Mouse (Mus musculus) kidney, adult 11 months (tissue): Measurements from ENCODE around the gene Hoxd11.

Experiments used
- DNase-seq: peaks from one replicate; pipeline ENCODE4 v3.0.0; 2022

The Hoxd11 gene

DNA sequence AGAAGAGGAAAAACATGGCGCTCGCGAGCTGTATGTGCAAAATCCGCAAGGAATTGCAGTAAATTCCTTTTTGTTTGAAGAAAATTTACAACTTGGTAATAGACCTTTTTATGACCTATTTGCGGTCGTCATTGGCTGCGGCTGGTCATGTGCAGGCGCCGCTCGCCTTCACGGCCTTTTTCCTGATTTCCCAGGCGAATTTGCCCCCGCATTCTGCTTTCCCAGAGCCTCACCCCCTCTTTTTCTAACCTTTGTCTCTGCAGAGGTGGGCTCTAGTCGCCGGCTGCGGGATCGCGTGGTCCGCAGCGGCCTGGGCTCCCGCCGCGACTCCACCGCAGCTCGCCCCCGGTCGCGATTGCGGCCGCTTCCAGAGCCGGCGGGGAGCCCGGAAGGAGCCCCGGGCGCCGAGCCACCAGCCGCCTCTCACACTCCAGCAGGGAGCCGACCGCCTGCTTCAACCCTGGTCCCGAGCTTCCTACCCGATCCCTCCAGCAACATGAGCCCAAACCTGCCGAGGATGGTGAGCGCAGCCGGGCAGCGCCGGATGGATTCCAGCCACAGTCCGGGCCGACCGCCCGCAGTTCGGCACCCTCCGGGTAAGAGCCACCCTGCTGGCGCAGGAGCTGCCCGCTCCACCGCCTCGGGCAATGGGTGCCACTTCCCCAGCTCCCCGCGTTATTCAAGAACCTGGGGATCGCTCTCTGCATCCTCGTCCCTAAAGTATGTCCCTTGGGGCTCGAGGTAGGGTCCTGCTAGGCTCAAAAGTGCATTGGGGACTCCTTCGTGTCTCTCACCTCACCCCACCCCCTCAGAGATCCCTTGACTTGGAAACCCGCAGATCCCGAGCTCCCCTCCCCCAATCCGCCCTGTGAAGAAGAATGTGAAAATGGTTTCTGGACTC is 32.6 kb downstream of the Hoxd11 start, which contains the start of the genes Hoxd3 and Hoxd4:
Gene Hoxd3, plus strand, starts transcription at position 207 of the 901 bp plus-strand sequence.
Gene Hoxd4, plus strand, starts transcription at position 209 of the 901 bp plus-strand sequence.
- DNase-seq = peak; percentile 76

GRCm38 (mm10) chr2:74713239-74714150 is 34.1 kb downstream of the Hoxd11 start:
- no peak for DNase-seq

DNA sequence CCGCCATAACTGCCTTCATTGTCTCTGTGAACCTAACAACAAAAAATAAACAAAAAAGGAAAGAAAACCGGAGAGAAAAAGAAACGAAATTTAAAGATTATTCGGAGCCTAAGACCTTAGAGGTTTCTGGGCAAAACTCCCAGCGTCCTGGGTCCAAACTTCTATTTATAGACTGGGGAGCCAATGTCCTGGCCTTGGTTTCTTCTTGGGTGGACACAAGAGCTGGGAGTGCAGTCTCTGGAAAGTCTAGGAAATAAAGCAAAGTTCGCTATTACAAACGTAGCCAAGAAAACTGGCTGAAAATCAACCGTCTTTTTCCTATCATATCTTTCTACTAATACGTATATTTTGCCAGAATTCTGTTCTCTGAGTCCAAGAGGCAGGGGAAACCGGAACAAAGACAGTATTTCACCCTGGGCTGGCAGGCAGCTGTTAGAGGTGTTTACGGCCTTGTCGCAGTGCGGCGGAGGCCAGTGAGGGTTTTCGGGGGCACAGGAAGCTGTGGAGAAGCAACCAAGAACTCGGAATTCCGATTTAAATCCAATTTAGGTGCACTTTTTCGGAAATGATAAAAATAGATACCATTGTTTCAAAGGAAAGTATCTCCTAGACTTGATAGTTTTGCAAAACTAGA is 34.9 kb downstream of the Hoxd11 start:
- DNase-seq = no peak

GRCm38 (mm10) chr2:74714881-74715280 is 35.5 kb downstream of the Hoxd11 start:
- no peak for DNase-seq

GRCm38 (mm10) chr2:74715504-74716241 is 36.3 kb downstream of the Hoxd11 start:
- peak; percentile 85 for DNase-seq

- no peak for DNase-seq
These were observed 41.0 kb downstream of the Hoxd11 start for GRCm38 (mm10) chr2:74720384-74720783.

- no peak for DNase-seq
These were observed 41.7 kb downstream of the Hoxd11 start for GRCm38 (mm10) chr2:74720955-74721491.

- DNase-seq = no peak
These were observed 42.5 kb downstream of the Hoxd11 start for GRCm38 (mm10) chr2:74721882-74722281.

- DNase-seq = no peak
These were observed 43.6 kb downstream of the Hoxd11 start for GRCm38 (mm10) chr2:74722949-74723348.

DNA sequence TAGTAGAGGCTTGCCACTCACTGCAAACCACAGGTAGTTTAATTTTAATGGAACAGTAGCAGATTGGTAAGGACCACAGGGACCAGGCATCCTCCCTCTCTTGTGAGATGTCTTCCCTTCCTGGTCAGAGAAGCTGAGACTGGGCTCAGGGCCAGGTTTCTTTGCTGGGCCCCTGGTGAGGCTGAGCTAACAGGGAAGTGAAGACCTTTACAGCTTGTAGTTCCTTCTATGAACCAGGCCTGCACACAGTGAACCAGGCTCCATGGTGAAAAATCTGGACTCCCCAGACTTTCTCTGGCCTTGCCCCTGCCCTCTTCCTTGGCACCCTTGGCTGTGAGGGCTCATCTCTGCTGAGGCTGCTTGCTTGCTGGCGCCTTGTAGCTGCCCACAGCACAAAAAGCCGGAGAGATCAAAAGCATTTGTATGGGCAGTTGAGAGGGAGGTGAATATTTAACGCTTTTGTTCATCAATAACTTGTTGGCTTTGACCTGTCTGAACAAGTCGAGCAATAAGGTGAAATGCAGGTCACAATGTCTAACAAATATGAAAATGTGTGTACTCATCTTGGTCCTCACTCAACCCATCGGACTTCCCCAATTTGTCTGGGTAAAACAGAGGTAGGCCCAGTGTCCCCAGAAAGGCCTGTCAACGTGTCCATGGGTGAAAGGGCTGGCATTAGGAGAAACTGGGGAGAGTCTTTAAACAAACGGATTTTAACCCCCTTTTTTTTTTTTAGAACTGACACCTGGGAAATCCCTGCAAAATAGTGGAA is 45.1 kb downstream of the Hoxd11 start:
- DNase-seq = no peak

GRCm38 (mm10) chr2:74725171-74725570 is 45.8 kb downstream of the Hoxd11 start:
- DNase-seq = no peak

- DNase-seq = peak; percentile 80
These were observed 47.2 kb downstream of the Hoxd11 start, which contains the start of gene Gm28230 for GRCm38 (mm10) chr2:74726551-74726950. Gene Gm28230, plus strand, starts transcription at chr2:74726728.

GRCm38 (mm10) chr2:74726973-74727639 is 47.7 kb downstream of the Hoxd11 start:
- DNase-seq = no peak

GRCm38 (mm10) chr2:74727640-74728302 is 48.4 kb downstream of the Hoxd11 start:
- DNase-seq = no peak

- DNase-seq = no peak
These were observed 48.9 kb downstream of the Hoxd11 start for GRCm38 (mm10) chr2:74728303-74728680.

DNA sequence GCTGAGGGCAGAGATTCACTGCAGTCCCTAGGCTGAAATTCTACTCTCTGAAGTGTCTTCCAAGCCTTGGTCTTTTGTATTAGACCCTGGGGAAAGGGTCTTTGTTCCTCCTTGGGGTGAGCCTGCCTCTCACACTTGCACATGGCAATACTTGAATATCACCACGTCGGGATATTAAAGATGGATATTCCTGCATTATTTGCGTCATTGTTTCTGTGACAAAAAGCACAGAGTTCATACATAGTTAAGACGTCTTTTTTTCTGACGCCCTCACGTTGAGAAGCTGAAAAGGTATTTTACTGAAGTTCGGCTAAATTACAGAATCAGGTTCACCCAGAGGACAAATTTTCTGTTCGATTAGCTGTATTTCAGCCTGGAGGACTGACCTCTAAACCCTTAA is 51.0 kb downstream of the Hoxd11 start:
- no peak for DNase-seq

- DNase-seq = no peak
These were observed 51.7 kb downstream of the Hoxd11 start for GRCm38 (mm10) chr2:74731055-74731454.

DNA sequence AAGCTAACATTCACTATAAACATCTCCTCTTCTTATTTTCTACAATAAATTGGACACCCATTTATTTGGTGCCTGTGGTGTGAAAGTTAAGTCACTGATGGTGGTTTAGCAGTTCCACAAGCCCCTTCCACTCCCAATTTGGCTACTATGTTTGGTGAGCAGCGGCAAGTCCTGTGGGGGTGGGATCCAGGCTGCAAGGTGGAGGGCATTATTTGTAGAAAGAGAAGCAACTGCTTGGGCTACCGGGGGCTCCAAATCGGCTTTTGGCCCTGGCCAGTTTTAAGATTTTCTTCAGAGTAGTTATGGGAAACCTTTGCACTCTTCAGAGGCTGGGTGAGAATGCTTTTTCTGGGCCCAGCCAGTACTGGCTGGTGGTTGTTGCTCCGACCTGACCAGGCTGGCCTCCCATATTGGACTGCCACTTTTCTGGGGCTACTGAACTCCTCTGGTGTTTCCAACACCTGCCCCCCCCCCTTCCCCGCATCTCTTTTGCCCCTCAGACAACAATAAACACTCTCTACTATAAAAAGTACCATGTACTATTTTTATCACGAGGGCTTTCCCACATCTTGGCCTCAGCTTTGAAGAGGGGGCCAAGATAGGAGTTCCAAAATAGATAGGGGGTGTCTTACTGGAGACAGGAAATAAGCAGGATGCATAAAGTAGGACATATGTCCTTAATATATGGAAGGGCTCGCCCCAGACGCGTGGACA is 52.6 kb downstream of the Hoxd11 start:
- no peak for DNase-seq
